In the genomic region with DNA sequence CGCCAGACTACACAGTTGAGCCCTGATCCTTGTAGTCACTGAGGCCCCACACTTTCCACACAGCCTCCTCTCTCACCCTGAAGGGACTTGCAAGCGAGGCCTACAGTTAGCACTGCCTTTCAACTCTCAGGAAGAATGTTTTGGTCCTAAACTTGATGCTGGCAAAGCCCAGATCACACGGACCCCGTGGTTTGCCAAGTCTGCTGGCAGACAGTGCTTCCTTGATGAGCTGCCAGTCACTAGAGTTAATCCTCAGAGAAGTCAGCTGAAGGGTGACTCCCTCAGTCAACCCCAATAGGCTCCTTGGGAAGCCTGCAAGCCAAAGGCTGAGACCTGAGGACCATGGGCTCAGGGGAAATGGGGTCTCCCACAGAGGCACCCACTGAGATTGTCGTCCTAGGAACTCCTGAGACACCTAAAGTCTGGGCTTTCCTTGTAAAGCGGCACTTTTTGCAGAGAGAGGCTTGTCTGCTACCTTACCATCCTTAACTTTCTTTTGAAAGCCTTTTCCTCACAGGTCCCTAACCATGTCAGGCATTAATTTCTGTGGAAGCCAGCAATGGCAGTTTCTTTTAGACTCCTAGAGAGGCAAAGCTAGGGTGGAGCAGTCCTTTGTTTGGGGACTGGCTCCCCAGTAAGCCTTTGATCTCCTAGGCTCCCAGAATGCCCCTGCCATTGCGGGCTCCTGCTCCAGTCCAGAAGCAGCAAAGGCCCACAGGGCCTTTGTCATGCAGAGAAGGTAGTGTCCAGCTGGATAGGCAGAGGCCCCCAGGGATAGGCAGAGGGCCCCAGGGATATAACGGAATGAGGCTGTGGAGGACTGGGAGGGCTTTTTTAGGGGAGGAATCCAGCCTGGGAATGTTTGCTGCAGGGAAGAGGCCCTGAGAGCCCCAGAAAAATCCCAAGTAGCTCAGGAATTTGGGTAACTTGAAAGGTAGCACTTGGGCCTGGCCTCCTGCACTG, we compare ENCODE assay signal across 9 mouse cellular contexts. TPM values are rescaled to one million over a fixed set of nuclear protein-coding genes. Genes with fewer than 3 reads are reported as not detected.
DNase-seq lines count a peak whose midpoint lies in the region; ATAC-seq lines count a peak whose summit lies in the region.
"Had no signal": no experiment of that assay in that cellular context is flagged by ENCODE, and none has a peak within 500 bp of the region (broad histone marks: within the 10 kb centered on the region; RNA-seq: fewer than 3 reads in every experiment).

No protein-coding gene starts in this region.

- H3K36me3 ChIP-seq in forebrain, embryonic 16.5 days (ENCODE audit: control insufficient read depth, insufficient read depth), result no peaks in the 10 kb centered on the region
- H3K36me3 ChIP-seq in limb, embryonic 10.5 days, result peaks cover 15% of the 10 kb centered on the region
- H3K36me3 ChIP-seq: G1E had no signal

- no peaks in the 10 kb centered on the region for H3K9me3 ChIP-seq in forebrain, embryonic 16.5 days (ENCODE audit: control insufficient read depth, low read length)
- H3K9me3 ChIP-seq in limb, embryonic 10.5 days (replicated peaks), result no peaks in the 10 kb centered on the region
- H3K9me3 ChIP-seq: G1E had no signal

- no peak overlapping the region for H3K9ac ChIP-seq in forebrain, embryonic 16.5 days (replicated peaks; ENCODE audit: low read depth, low read length)

- H3K27ac ChIP-seq in forebrain, embryonic 16.5 days (ENCODE audit: low read length), result peak overlapping the region; percentile 2; the same call in 1 of the 2 replicates
- H3K27ac ChIP-seq in limb, embryonic 10.5 days, result peak overlapping the region; percentile 74

- DNase-seq in heart, adult 11 months, result peak; percentile 93
- DNase-seq in heart, adult 8-10 months (ENCODE audit: low spot score), result no peak
- peak; percentile 81 for DNase-seq in R1 (ENCODE audit: low read depth, low spot score)
- DNase-seq in limb, embryonic 10.5 days (ENCODE audit: low spot score), result no peak
- DNase-seq in retina, postnatal 1 day, result peak; percentile 67
- no peak for DNase-seq in right cerebral cortex, adult 2 months (ENCODE audit: low spot score in 2 of 2)
- no peak for DNase-seq in urinary bladder, adult 18-20 months (ENCODE audit: low spot score in 2 of 2)

- 19% methylated on average over 8 of the region's 8 CpGs for WGBS in forebrain, embryonic 16.5 days
- WGBS in limb, embryonic 10.5 days, result 43% methylated on average over 8 of the region's 8 CpGs

- peaks cover 7% of the 10 kb centered on the region for H3K4me1 ChIP-seq in forebrain, embryonic 16.5 days (replicated peaks; ENCODE audit: control insufficient read depth, insufficient read depth, low read length)
- peaks cover 13% of the 10 kb centered on the region for H3K4me1 ChIP-seq in limb, embryonic 10.5 days

- H3K27me3 ChIP-seq in forebrain, embryonic 16.5 days (replicated peaks; ENCODE audit: control insufficient read depth, insufficient read depth, low read length), result no peaks in the 10 kb centered on the region
- no peaks in the 10 kb centered on the region for H3K27me3 ChIP-seq in limb, embryonic 10.5 days (ENCODE audit: low read depth, poor library complexity, severe bottlenecking)

- peak; percentile 73 for ATAC-seq in forebrain, embryonic 16.5 days

- no peak overlapping the region for H3K4me2 ChIP-seq in forebrain, embryonic 16.5 days (ENCODE audit: low read length)

- no peak overlapping the region for H3K4me3 ChIP-seq in forebrain, embryonic 16.5 days (replicated peaks; ENCODE audit: low read length)
- no peak overlapping the region for H3K4me3 ChIP-seq in limb, embryonic 10.5 days

RNA-seq across cellular contexts. Expression of a gene that starts 44.4 kb away (rescaled TPM):
- total RNA-seq in heart, adult 8-10 months (2022), result 10 to 100 TPM in 1 of 4 experiments, 1 to 10 TPM in 3; 8.7 to 10.3 (median 9.0) TPM
- polyA plus RNA-seq in forebrain, embryonic 16.5 days (2015; fragmentation: Nextera tagmentation; extraction: Ambion mirVana), result 9.7 and 13.7 TPM in 2 replicates
- polyA plus RNA-seq in limb, embryonic 10.5 days (2016; fragmentation: Nextera tagmentation; extraction: Ambion mirVana), result 14.6 and 16.1 TPM in 2 replicates

Comparison
In these comparisons a context has a peak if more than half of its experiments do, and no peak if none do; other contexts are left out.
1. DNase-seq: peak in heart, adult 11 months (single experiment), R1 (single experiment) and retina, postnatal 1 day (single experiment); none in heart, adult 8-10 months (single experiment), limb, embryonic 10.5 days (single experiment), right cerebral cortex, adult 2 months (0 of 2) and urinary bladder, adult 18-20 months (0 of 2).